Mouse (Mus musculus): ENCODE results near the gene Eef1g.

DNA sequence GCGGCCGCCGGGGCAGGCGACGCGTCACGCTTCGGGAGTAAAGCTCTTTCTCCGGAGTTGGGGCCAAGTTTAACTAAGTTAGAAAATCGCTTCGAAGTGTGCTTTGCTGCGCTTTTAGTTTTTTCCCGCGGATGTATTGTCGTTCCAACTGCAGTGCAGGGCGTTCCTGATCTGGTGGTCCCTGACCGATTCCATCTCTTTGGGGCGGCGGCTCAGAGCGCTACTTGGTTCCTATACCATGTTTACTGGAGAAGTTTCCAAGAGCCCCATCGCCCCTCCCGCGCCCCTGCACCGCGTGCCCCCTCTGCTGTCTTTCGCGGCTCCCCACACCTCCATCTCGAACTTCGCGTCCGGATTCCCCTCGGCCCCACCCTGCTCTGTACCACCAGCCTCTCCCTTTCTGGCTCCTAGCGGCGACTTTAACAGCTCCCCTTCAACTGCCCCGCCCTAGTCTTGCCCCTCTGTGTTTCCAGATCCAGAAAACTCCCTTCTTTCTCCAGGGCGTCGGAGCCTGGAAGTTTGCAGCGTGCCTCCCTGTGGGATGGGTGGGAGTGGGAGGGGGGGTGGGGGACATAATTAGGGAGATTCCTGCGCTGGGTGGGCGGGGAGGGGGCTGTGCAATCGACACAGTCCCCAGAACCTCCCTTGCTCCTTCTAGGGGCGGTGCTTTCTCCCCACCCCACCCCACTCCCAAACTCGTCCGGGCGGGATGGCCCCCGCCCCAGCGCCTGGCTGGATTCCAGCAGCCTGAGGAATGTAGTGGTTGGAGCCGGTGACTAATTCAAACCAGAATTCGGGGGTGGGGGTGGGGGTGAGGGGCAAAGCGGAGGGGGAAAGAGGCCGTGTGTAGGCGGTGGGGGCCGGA is 23.0 kb downstream of the Eef1g start:
- TF ChIP-seq CTCF (IDR thresholded peaks at IDR 0.05; ENCODE audit: low read depth) (peak; percentile 58), EP300 (optimal IDR thresholded peaks at IDR 0.05) (no peak)
